Mouse (Mus musculus) heart, adult 2 months (tissue): ENCODE measurements around the gene Tmtc2. TPM values are rescaled to one million over a fixed set of nuclear protein-coding genes. Genes with fewer than 3 reads are reported as not detected.

ENCODE experiments used
- DNase-seq, 2 experiments: peaks; one replicate each; pipeline ENCODE4 v3.0.0; 2021
- H3K27ac ChIP-seq: fragments of 200-600 bp; 2 replicates; pipeline ENCODE4 v1.8.1; 2022
- H3K27me3 ChIP-seq: fragments of 200-500 bp; 2 replicates; pipeline ENCODE4 v1.6.1; 2012; ENCODE audit warnings: mild to moderate bottlenecking, low read length, inconsistent platforms, mixed read lengths; ENCODE audit not compliant: control insufficient read depth, insufficient read depth
- H3K36me3 ChIP-seq: fragments of 200-500 bp; 2 replicates; pipeline ENCODE4 v1.6.1; 2012; ENCODE audit warnings: low read length, inconsistent platforms; ENCODE audit not compliant: control insufficient read depth, insufficient read depth
- H3K4me1 ChIP-seq: fragments of 200-500 bp; 2 replicates; pipeline ENCODE4 v1.6.1; 2011; ENCODE audit warnings: low read length; ENCODE audit not compliant: control insufficient read depth, insufficient read depth
- H3K4me3 ChIP-seq: fragments of 200-600 bp; 2 replicates; pipeline ENCODE4 v1.8.1; 2022
- H3K79me2 ChIP-seq: fragments of 200-500 bp; replicated peaks from 2 replicates; pipeline ENCODE4 v1.6.1; 2012; ENCODE audit warnings: mild to moderate bottlenecking, inconsistent platforms, low read length, moderate library complexity, mixed read lengths; ENCODE audit not compliant: control insufficient read depth, insufficient read depth
- H3K9ac ChIP-seq: fragments of 200-500 bp; 2 replicates; pipeline ENCODE4 v1.6.1; 2012; ENCODE audit warnings: low read depth, mild to moderate bottlenecking, control low read depth, inconsistent platforms, low read length, mixed read lengths
- CTCF ChIP-seq: fragments of 200-600 bp; IDR thresholded peaks from 2 replicates; pipeline ENCODE4 v1.8.1; 2022; ENCODE audit warnings: antibody characterized with exemption, mild to moderate bottlenecking, moderate library complexity
- EP300 ChIP-seq: fragments of 200-500 bp; IDR thresholded peaks from 2 replicates; pipeline ENCODE4 v1.6.1; 2011; ENCODE audit warnings: low read depth, low read length, control low read depth; ENCODE audit not compliant: insufficient read depth
- POLR2A ChIP-seq: fragments of 200-500 bp; IDR thresholded peaks from 2 replicates; pipeline ENCODE4 v1.6.1; 2011; ENCODE audit warnings: mild to moderate bottlenecking, low read depth, low read length, control low read depth; ENCODE audit not compliant: insufficient read depth
- WGBS: fragments of 180-500 bp; shearing (Covaris S2); methylation state at CpG from one replicate; pipeline ENCODE4 v1.1.7; 2018; 5-methylcytosine and 5-hydroxymethylcytosine counted together
- intact Hi-C: fragments of 180-260 bp; cut with DNase I; formaldehyde crosslinking; loops from one replicate; pipeline ENCODE4 v1.15.1; 2025
- polyA plus RNA-seq: library from polyadenylated mRNA; depleted of rRNA; stranded (reverse); fragments of >200 nt; gene quantifications from 2 replicates; pipeline ENCODE4 v1.2.3, GENCODE M21; 2012
- total RNA-seq, 2 experiments: library from RNA; stranded (reverse); gene quantifications; 2 replicates each; pipeline ENCODE4 v1.2.3; 2021

The Tmtc2 gene
- total and polyA plus RNA-seq, 3 experiments, result 2.6 to 4.4 (median 4.4) TPM

- TF ChIP-seq POLR2A (no peak), EP300 (no peak), CTCF (no peak)
- no peaks in the 10 kb centered on the region for H3K36me3 ChIP-seq
- no peak for DNase-seq
- no peaks in the 10 kb centered on the region for H3K27me3 ChIP-seq
- WGBS, result 82% methylated on average over 7 of the region's 7 CpGs
- no peak overlapping the region for H3K27ac ChIP-seq
- no peak overlapping the region for H3K4me3 ChIP-seq
- intact Hi-C loops, result no loop called here
- no peaks in the 10 kb centered on the region for H3K4me1 ChIP-seq
- H3K79me2 ChIP-seq, result no peaks in the 10 kb centered on the region
- no peak overlapping the region for H3K9ac ChIP-seq
Observed at GRCm38 (mm10) chr10:105230416-105230815, 343.8 kb downstream of the Tmtc2 start.

- TF ChIP-seq POLR2A (no peak), CTCF (no peak), EP300 (no peak)
- 69% methylated on average over 2 of the region's 2 CpGs for WGBS
- Histone ChIP-seq H3K9ac (no peak overlapping the region), H3K27ac (no peak overlapping the region), H3K27me3 (no peaks in the 10 kb centered on the region), H3K79me2 (no peaks in the 10 kb centered on the region), H3K4me3 (no peak overlapping the region), H3K4me1 (no peaks in the 10 kb centered on the region), H3K36me3 (no peaks in the 10 kb centered on the region)
- intact Hi-C loops, result no loop called here
- DNase-seq, result no peak
Observed at GRCm38 (mm10) chr10:105228623-105229022, 345.6 kb downstream of the Tmtc2 start.

GRCm38 (mm10) chr10:105227631-105228030 is 346.6 kb downstream of the Tmtc2 start:
- TF ChIP-seq POLR2A, result no peak
- no peak for TF ChIP-seq CTCF
- TF ChIP-seq EP300, result no peak
- H3K79me2 ChIP-seq, result no peaks in the 10 kb centered on the region
- 57% methylated on average over 5 of the region's 5 CpGs for WGBS
- no peak overlapping the region for H3K4me3 ChIP-seq
- no peak for DNase-seq
- H3K36me3 ChIP-seq, result no peaks in the 10 kb centered on the region
- no peak overlapping the region for H3K27ac ChIP-seq
- intact Hi-C loops, result no loop called here
- no peaks in the 10 kb centered on the region for H3K27me3 ChIP-seq
- no peaks in the 10 kb centered on the region for H3K4me1 ChIP-seq
- no peak overlapping the region for H3K9ac ChIP-seq

GRCm38 (mm10) chr10:105225714-105226113 is 348.5 kb downstream of the Tmtc2 start:
- intact Hi-C loops, result no loop called here
- WGBS, result 88% methylated on average over 6 of the region's 6 CpGs
- Histone ChIP-seq H3K9ac (no peak overlapping the region), H3K4me1 (no peaks in the 10 kb centered on the region), H3K27ac (no peak overlapping the region), H3K27me3 (no peaks in the 10 kb centered on the region), H3K36me3 (no peaks in the 10 kb centered on the region), H3K79me2 (no peaks in the 10 kb centered on the region), H3K4me3 (no peak overlapping the region)
- no peak for DNase-seq
- TF ChIP-seq EP300 (no peak), CTCF (no peak), POLR2A (no peak)

- no peaks in the 10 kb centered on the region for H3K79me2 ChIP-seq
- H3K4me1 ChIP-seq, result no peaks in the 10 kb centered on the region
- H3K27ac ChIP-seq, result no peak overlapping the region
- no peak overlapping the region for H3K9ac ChIP-seq
- 76% methylated on average over 5 of the region's 5 CpGs for WGBS
- H3K4me3 ChIP-seq, result no peak overlapping the region
- no peaks in the 10 kb centered on the region for H3K27me3 ChIP-seq
- no peak for TF ChIP-seq POLR2A
- no peak for TF ChIP-seq EP300
- no peak for TF ChIP-seq CTCF
- no peaks in the 10 kb centered on the region for H3K36me3 ChIP-seq
- intact Hi-C loops, result no loop called here
- no peak for DNase-seq
Observed at GRCm38 (mm10) chr10:105222904-105223303, 351.3 kb downstream of the Tmtc2 start.

GRCm38 (mm10) chr10:105201491-105201890 is 372.8 kb downstream of the Tmtc2 start:
- Histone ChIP-seq H3K79me2 (no peaks in the 10 kb centered on the region), H3K36me3 (no peaks in the 10 kb centered on the region), H3K4me3 (no peak overlapping the region), H3K27ac (no peak overlapping the region), H3K4me1 (no peaks in the 10 kb centered on the region), H3K9ac (no peak overlapping the region), H3K27me3 (no peaks in the 10 kb centered on the region)
- TF ChIP-seq EP300, result no peak
- no peak for TF ChIP-seq POLR2A
- no peak for TF ChIP-seq CTCF
- DNase-seq, result no peak
- 82% methylated on average over 10 of the region's 10 CpGs for WGBS
- intact Hi-C loops, result no loop called here
